Mouse (Mus musculus): ENCODE results near the gene Cox16.

DNA sequence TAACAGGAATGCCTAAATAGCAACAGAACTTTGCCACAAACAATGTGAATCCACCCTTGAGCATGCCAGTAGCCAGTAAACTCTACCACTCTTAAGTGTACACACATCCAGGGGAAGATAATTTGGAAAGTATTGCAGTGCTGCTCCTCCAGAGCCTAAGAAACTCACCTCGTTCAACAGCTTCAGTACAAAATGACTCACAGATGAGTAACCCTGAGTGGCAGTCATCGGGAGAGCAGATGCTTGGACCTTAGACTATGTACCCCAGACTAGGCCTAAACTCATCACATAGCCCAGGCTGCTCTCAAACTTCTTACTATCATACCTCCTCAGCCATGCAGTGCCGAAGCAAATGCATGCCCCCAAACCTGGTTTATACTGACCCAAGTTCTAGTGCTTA lies 76.0 kb downstream of the Cox16 start:
- TF ChIP-seq CTCF (IDR thresholded peaks at IDR 0.05; ENCODE audit: extremely low read depth, insufficient read depth, low read length) (no peak), POLR2A (IDR thresholded peaks at IDR 0.05; ENCODE audit: extremely low read depth, insufficient read depth, low read length) (no peak)
